Mouse (Mus musculus) neural tube, embryonic 11.5 days (tissue): ENCODE measurements at regions not wholly inside any gene's neighbourhood (a gene's known extent, or its start where the extent isn't known, plus 50 kb on each side); places are given as distances from the start of the nearest gene placed in this dataset.

ENCODE experiments used
- ATAC-seq: fragments of 200-750 bp; cut with Nextera tagmentation; 2 replicates; pipeline ENCODE4 v1.8.0; 2017; ENCODE audit warnings: moderate number of reproducible peaks, mild to moderate bottlenecking, moderate TSS enrichment, moderate library complexity; ENCODE audit not compliant: insufficient read depth, low FRiP score, low TSS enrichment
- DNase-seq: peaks from one replicate; pipeline ENCODE4 v3.0.0-alpha.2; 2015; ENCODE audit warnings: low spot score
- H3K27ac ChIP-seq: fragments of 300-500 bp; sonication (generic); 2 replicates; pipeline ENCODE4 v1.5.1; 2014; ENCODE audit warnings: low read depth, mild to moderate bottlenecking, low read length
- H3K27me3 ChIP-seq: fragments of 300-500 bp; sonication (generic); 2 replicates; pipeline ENCODE4 v1.6.1; 2014; ENCODE audit warnings: mild to moderate bottlenecking, low read length, mixed read lengths; ENCODE audit not compliant: control insufficient read depth, insufficient read depth
- H3K36me3 ChIP-seq: fragments of 300-500 bp; sonication (generic); 2 replicates; pipeline ENCODE4 v1.6.1; 2014; ENCODE audit warnings: mild to moderate bottlenecking, low read length, moderate library complexity, mixed read lengths; ENCODE audit not compliant: control insufficient read depth, insufficient read depth
- H3K4me1 ChIP-seq: fragments of 300-500 bp; sonication (generic); 2 replicates; pipeline ENCODE4 v1.6.1; 2014; ENCODE audit warnings: low read length, mixed read lengths; ENCODE audit not compliant: control insufficient read depth, insufficient read depth
- H3K4me2 ChIP-seq: fragments of 300-500 bp; sonication (generic); 2 replicates; pipeline ENCODE4 v1.6.1; 2014; ENCODE audit warnings: low read depth, mild to moderate bottlenecking, moderate library complexity
- H3K4me3 ChIP-seq: fragments of 300-500 bp; sonication (generic); 2 replicates; pipeline ENCODE4 v1.5.1; 2014; ENCODE audit warnings: low read depth, low read length
- H3K9ac ChIP-seq: fragments of 300-500 bp; sonication (generic); 2 replicates; pipeline ENCODE4 v1.6.1; 2014; ENCODE audit warnings: mild to moderate bottlenecking, low read length
- H3K9me3 ChIP-seq: fragments of 300-500 bp; sonication (generic); 2 replicates; pipeline ENCODE4 v1.6.1; 2016; ENCODE audit warnings: low read length; ENCODE audit not compliant: control insufficient read depth
- WGBS: fragments of 180-500 bp; shearing (Covaris S2); extraction: QIAGEN DNeasy Blood & Tissue Kit; methylation state at CpG from one replicate; pipeline ENCODE4 v1.1.7; 2014; 5-methylcytosine and 5-hydroxymethylcytosine counted together

DNA sequence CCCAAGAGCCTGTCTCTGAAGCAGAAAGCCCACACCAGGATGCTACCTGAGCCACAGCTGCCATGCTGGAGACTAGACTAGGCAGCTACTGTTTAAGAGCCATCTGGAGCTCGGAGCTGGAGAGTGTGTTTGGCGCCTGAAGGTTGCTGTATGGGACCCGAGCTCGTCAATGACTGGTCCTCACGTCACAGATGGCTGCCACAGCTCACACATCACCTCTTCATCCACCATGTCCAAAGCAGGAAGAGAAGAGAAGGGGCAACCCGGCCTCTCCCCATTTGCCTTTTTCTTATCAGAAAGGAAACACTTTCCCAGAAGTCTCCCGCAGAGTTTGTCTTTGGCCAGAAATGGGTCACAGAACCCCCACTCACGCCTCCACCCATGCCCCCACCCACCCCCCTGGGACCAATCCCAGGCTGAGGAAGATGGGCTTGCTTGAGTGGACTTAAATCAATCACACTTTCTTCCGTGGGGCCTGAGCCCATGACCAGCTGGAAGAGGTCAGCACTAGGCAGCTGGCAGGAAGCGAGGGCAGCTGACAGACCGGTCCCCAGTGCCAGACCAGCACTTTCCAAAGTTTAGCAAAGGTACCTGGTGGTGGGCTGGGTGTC lies 53.5 kb upstream of the Ptpn1 start:
- no peak for ATAC-seq
- WGBS: 74% methylated on average over 11 of the region's 11 CpGs

DNA sequence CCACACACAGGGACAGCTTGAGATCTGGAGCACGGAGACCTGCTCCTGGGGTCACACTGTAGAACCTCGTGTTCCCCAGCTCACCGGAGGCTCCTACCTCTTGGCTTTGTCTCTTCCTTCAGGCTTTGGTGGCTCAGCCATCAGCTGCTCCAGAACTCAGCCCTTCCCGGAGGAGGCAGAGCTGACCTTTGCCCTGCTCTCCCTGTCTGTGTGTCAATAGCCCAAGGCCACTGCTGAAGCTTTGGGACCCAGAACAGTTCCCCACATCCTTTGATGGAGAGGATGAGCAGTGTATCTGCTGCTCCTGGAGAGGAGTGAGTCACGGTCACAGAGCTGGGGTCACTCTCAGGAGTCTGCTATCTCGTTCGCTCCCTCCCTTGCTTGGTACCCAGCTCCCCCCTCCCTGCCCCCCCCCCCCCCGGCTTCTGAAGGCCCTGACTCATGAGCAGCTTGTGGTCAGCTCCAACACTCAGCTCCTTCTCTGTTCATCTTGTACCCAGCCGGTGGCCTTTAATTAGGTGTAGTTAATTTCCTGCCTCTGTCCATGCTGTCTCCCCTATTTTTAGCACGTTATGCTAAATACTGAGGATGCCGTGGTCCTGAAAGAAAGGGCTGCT lies 54.5 kb upstream of the Ptpn1 start:
- H3K27me3 ChIP-seq: no peaks in the 10 kb centered on the region
- H3K9me3 ChIP-seq: no peaks in the 10 kb centered on the region
- H3K36me3 ChIP-seq: no peaks in the 10 kb centered on the region
- no peak overlapping the region for H3K4me3 ChIP-seq
- DNase-seq (no peak), ATAC-seq (no peak)
- H3K4me2 ChIP-seq: no peak overlapping the region
- H3K27ac ChIP-seq: no peak overlapping the region
- WGBS: 58% methylated on average over 11 of the region's 11 CpGs
- H3K4me1 ChIP-seq: no peaks in the 10 kb centered on the region
- no peak overlapping the region for H3K9ac ChIP-seq

More for the DNA sequence above, 53.5 kb upstream of the Ptpn1 start:
- Histone ChIP-seq H3K27me3 (no peaks in the 10 kb centered on the region), H3K36me3 (no peaks in the 10 kb centered on the region), H3K9me3 (no peaks in the 10 kb centered on the region), H3K4me1 (no peaks in the 10 kb centered on the region), H3K9ac (no peak overlapping the region), H3K4me3 (no peak overlapping the region), H3K4me2 (no peak overlapping the region), H3K27ac (no peak overlapping the region)
- DNase-seq: no peak

DNA sequence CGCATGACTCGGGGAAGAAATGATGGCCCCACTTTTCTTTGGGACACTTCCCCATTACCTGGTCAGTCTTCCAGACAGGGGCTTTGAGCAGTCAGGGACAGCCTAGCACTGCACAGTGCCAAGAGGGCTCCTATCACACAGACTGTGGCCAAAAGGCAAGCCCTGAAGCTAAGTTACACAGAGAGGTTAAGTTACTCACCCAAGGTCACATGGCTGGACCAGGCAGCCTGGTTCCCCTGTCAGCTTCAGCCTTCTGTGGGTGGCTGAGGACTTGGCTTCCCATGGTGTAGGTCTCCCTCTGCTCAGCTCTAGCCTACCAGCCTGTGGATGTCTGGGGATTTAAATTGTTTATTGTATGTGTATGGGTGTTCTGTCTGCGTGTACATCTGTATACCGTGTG lies 59.4 kb upstream of the Ptpn1 start:
- H3K9me3 ChIP-seq: no peaks in the 10 kb centered on the region
- H3K9ac ChIP-seq: no peak overlapping the region
- no peaks in the 10 kb centered on the region for H3K36me3 ChIP-seq
- H3K4me1 ChIP-seq: no peaks in the 10 kb centered on the region
- H3K27ac ChIP-seq: no peak overlapping the region
- no peaks in the 10 kb centered on the region for H3K27me3 ChIP-seq
- no peak overlapping the region for H3K4me3 ChIP-seq
- H3K4me2 ChIP-seq: no peak overlapping the region
- DNase-seq (no peak), ATAC-seq (no peak)
- WGBS: 92% methylated on average over 4 of the region's 4 CpGs

DNA sequence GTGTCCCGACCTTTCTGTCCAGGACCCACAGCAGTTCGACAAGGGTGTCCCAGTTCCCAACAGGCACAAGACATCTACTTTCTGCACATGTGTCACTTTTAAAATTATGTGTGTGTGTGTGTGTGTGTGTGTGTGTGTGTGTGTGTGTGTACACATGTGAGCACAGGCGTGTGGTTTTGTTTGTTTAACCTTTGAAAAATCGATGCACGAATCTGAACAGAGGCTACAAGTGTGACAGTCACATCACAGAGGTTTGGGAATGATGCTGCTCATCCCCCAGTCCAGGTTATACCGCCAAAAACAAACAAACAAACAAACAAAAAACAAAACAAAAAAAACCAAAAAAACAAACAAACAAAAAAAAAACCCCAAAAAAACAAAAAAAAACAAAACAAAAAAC lies 61.7 kb upstream of the Ptpn1 start:
- Histone ChIP-seq H3K27me3 (no peaks in the 10 kb centered on the region), H3K9ac (no peak overlapping the region), H3K4me1 (no peaks in the 10 kb centered on the region), H3K27ac (no peak overlapping the region), H3K9me3 (no peaks in the 10 kb centered on the region), H3K36me3 (no peaks in the 10 kb centered on the region), H3K4me2 (no peak overlapping the region), H3K4me3 (no peak overlapping the region)
- ATAC-seq (no peak), DNase-seq (no peak)
- WGBS: 88% methylated on average over 6 of the region's 6 CpGs

DNA sequence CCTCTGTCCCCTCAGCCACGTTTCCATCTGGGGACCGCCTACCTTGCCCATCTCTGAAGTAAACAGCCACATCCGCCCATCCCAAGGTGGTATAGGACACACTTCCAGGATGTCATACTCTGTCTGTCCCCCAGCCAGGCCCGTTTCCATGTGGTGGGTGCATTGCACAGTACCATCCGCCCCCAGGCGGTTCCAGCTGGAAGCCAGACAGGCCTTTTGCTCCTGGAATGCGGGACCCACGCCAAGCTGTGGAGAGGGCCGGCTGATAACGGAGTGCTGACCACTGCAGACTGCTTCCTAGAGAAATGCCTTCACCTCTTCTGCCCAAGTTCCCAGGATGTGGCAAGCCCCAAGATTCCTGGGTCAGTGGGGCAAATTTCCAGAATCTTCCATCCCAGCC lies 65.1 kb upstream of the Ptpn1 start:
- DNase-seq (no peak), ATAC-seq (no peak)
- Histone ChIP-seq H3K27ac (no peak overlapping the region), H3K4me1 (no peaks in the 10 kb centered on the region), H3K36me3 (no peaks in the 10 kb centered on the region), H3K9ac (no peak overlapping the region), H3K4me3 (no peak overlapping the region), H3K27me3 (no peaks in the 10 kb centered on the region), H3K4me2 (no peak overlapping the region), H3K9me3 (no peaks in the 10 kb centered on the region)
- 65% methylated on average over 10 of the region's 10 CpGs for WGBS

DNA sequence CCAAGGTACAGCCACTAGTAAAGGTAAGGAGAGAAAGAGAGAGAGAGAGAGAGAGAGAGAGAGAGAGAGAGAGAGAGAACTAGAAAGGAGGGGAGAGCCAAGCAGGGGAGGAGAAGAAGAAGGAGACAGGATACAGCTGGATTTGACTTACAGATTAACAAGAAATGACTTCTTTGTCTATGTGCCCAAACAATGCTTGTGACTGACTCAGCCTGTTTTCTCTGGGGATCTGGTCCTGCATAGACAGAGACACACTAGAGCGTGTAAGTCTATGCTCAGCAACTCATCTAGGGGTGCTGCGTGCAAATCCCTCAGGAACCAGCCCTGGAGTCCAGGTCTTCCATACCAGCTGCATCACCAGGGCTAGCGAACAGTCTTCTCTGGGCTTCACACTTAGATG lies 66.3 kb upstream of the Ptpn1 start:
- Histone ChIP-seq H3K4me2 (no peak overlapping the region), H3K9me3 (no peaks in the 10 kb centered on the region), H3K4me1 (no peaks in the 10 kb centered on the region), H3K4me3 (no peak overlapping the region), H3K9ac (no peak overlapping the region), H3K27ac (no peak overlapping the region), H3K27me3 (no peaks in the 10 kb centered on the region), H3K36me3 (no peaks in the 10 kb centered on the region)
- ATAC-seq (no peak), DNase-seq (no peak)
- 89% methylated on average over 3 of the region's 3 CpGs for WGBS

DNA sequence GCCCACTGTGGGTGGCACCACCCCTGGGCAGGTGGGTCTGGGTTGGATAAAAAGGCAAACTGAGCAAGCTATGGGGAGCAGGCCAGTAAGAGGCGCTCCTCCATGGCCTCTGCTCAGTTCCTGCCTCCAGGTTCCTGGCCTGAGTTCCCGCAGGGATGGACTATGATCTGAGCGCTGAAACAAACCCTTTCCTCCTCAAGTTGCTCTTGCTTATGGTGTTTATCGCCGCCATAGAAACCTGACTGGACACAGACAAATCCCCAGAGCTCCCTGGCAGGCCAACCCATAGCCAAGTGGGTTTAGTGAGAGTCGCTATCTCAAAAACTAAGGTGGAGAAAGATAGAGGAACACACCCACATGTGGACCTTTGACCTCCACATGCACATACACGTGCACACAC lies 67.2 kb upstream of the Ptpn1 start:
- no peaks in the 10 kb centered on the region for H3K4me1 ChIP-seq
- no peaks in the 10 kb centered on the region for H3K36me3 ChIP-seq
- H3K27me3 ChIP-seq: no peaks in the 10 kb centered on the region
- no peak overlapping the region for H3K27ac ChIP-seq
- H3K4me3 ChIP-seq: no peak overlapping the region
- no peak overlapping the region for H3K4me2 ChIP-seq
- 79% methylated on average over 7 of the region's 7 CpGs for WGBS
- H3K9me3 ChIP-seq: no peaks in the 10 kb centered on the region
- ATAC-seq (no peak), DNase-seq (no peak)
- H3K9ac ChIP-seq: no peak overlapping the region

DNA sequence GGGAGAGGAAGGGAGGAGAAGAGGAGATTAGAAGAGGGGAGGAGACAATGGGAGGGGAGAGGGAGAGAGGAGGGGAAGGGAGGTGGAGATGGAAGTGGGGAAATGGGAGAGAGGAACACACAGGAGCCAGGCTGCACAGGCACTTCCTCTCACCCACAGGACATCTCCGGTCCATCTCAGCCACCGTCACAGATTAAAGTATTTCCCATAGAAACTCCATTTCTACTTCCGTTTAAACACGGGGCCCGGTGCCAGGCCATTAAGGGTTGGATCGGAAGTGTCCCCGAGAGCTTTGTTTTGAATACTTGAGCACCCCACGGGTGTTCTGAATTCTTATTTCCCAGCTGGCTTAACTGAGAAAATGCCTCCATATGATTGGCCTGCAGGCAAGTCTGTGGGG lies 67.6 kb upstream of the Ptpn1 start:
- no peaks in the 10 kb centered on the region for H3K36me3 ChIP-seq
- ATAC-seq (no peak), DNase-seq (no peak)
- H3K27ac ChIP-seq: no peak overlapping the region
- no peaks in the 10 kb centered on the region for H3K27me3 ChIP-seq
- H3K9ac ChIP-seq: no peak overlapping the region
- H3K9me3 ChIP-seq: no peaks in the 10 kb centered on the region
- 63% methylated on average over 8 of the region's 8 CpGs for WGBS
- no peak overlapping the region for H3K4me3 ChIP-seq
- no peak overlapping the region for H3K4me2 ChIP-seq
- no peaks in the 10 kb centered on the region for H3K4me1 ChIP-seq

DNA sequence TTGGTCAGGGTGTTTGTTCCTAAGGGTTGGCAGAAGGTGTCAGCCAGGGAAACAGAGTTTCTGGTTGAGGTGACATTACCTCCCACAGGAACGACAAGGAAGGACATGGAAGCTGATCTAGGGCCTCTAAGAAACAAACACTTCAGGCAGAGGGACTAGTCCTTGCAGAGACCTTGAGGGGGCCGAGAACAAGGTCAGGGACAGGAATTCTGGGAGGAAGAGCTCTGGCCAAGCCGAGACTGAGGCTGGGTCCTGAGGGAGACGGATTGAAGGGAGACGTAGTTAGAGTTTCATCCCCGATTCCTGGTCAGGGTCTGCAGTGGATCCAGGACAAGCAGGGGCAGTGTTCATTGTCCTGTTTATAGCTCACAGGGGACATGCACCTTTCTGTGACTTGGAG lies 68.2 kb upstream of the Ptpn1 start:
- WGBS: 61% methylated on average over 6 of the region's 6 CpGs
- Histone ChIP-seq H3K27me3 (no peaks in the 10 kb centered on the region), H3K4me2 (no peak overlapping the region), H3K27ac (no peak overlapping the region), H3K4me1 (no peaks in the 10 kb centered on the region), H3K4me3 (no peak overlapping the region), H3K9ac (no peak overlapping the region), H3K9me3 (no peaks in the 10 kb centered on the region), H3K36me3 (no peaks in the 10 kb centered on the region)
- DNase-seq (no peak), ATAC-seq (no peak)
